ENCODE assay signal across 14 mouse cellular contexts in genomic region chr10:68681233-68681632, GRCm38 (mm10).
"Had no signal": no experiment of that assay in that cellular context is flagged by ENCODE, and none has a peak within 500 bp of the region (broad histone marks: within the 10 kb centered on the region; RNA-seq: fewer than 3 reads in every experiment).

No protein-coding gene starts in this region.

- H3K27me3 ChIP-seq: intestine, embryonic 15.5 days; limb, embryonic 12.5 days; liver, embryonic 13.5 days; midbrain, embryonic 15.5 days; neural tube, embryonic 12.5 days had no signal

- H3K9ac ChIP-seq: hindbrain, embryonic 14.5 days; intestine, embryonic 15.5 days; limb, embryonic 12.5 days; liver, embryonic 13.5 days; liver, postnatal 0 days; midbrain, embryonic 15.5 days; neural tube, embryonic 12.5 days had no signal

- DNase-seq: liver; liver, embryonic 13.5 days; liver, postnatal 0 days; thymus, postnatal 4 days had no signal

- H3K4me1 ChIP-seq: intestine, embryonic 15.5 days; limb, embryonic 12.5 days; liver, embryonic 13.5 days; megakaryocyte, embryonic 14.5 days; midbrain, embryonic 15.5 days; neural tube, embryonic 12.5 days had no signal

- H3K4me2 ChIP-seq: hindbrain, embryonic 14.5 days; intestine, embryonic 15.5 days; limb, embryonic 12.5 days; liver, embryonic 13.5 days; midbrain, embryonic 11.5 days; midbrain, embryonic 15.5 days; neural tube, embryonic 12.5 days had no signal

- H3K36me3 ChIP-seq: intestine, embryonic 15.5 days; limb, embryonic 12.5 days; liver, embryonic 13.5 days; midbrain, embryonic 15.5 days; neural tube, embryonic 12.5 days had no signal

- H3K4me3 ChIP-seq: intestine, embryonic 15.5 days; left cerebral cortex, adult 2 months; limb, embryonic 12.5 days; liver, embryonic 13.5 days; megakaryocyte, embryonic 14.5 days; midbrain, embryonic 15.5 days; neural tube, embryonic 12.5 days had no signal

- ATAC-seq: intestine, embryonic 15.5 days; liver, postnatal 0 days; midbrain, embryonic 15.5 days had no signal

- H3K27ac ChIP-seq: hindbrain, embryonic 14.5 days; intestine, embryonic 15.5 days; left cerebral cortex, adult 2 months; limb, embryonic 12.5 days; liver, embryonic 13.5 days; macrophage; midbrain, embryonic 15.5 days; neural tube, embryonic 12.5 days; stomach, postnatal 0 days had no signal

- H3K9me3 ChIP-seq: intestine, embryonic 15.5 days; liver, embryonic 13.5 days; midbrain, embryonic 15.5 days; neural tube, embryonic 12.5 days had no signal
